In the genomic region with DNA sequence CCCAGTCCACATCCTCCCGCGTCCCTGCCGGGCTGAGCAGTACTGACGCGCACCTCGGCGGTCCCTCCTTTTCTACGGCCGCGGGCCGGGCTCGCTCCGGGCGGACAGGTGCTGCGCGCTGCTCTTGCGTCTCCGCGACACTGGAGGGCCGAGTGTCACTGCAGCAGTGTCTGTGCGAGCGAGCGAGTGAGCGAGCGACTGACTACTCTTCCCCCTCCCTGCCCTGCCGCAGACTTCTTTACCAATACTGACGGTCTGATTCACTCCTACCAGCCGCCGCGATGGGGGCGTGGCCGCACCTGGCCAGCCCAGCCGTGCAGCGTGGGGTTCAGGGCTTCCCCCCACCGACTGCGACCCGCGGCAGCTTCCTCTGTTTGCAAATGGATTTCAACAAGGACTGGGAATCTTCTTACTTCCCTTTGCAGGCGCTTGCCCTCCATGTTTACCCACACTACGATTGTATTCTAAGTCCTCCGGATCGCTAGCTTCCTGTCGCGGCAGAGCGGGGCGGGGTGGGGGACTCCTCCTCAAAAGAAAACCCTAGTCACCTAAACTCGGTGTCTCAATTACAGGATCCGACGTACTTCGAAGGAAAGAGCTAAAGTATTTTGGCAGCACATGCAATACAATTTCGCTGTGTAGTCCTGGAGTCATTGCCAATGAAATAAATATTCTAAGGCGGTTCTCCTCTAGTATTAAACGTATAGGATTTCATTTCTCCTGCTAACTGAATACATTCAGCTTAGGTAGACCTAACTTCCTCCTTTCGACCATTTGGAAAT, we compare ENCODE assay signal across 8 mouse cellular contexts.
DNase-seq lines count a peak whose midpoint lies in the region; ATAC-seq and TF ChIP-seq lines count a peak whose summit lies in the region.

No protein-coding gene starts in this region.

- H3K9ac ChIP-seq in heart, embryonic 14.5 days (ENCODE audit: low read length), result peak overlapping the region; percentile 64; the same call in 1 of the 2 replicates
- 0 out of 2 replicates have a peak overlapping the region, but pooled peaks have one; percentile 25 for H3K9ac ChIP-seq in neural tube, embryonic 14.5 days (replicated peaks; ENCODE audit: low read depth, low read length)

- H3K4me1 ChIP-seq in erythroblast, embryonic 14.5 days (ENCODE audit: control insufficient read depth), result peaks cover 27% of the 10 kb centered on the region
- H3K4me1 ChIP-seq in heart, embryonic 14.5 days (ENCODE audit: control insufficient read depth in 2 of 2, insufficient read depth in 2 of 2, low read length in 2 of 2), result peaks cover 4 to 16% of the 10 kb centered on the region in 2 experiments; a peak in 3 of 4 replicates
- peaks cover 11% of the 10 kb centered on the region for H3K4me1 ChIP-seq in neural tube, embryonic 14.5 days (ENCODE audit: control insufficient read depth, insufficient read depth, low read length)

- peak; percentile 70 for ATAC-seq in heart, embryonic 14.5 days (ENCODE audit: insufficient number of reproducible peaks, insufficient read depth, low FRiP score, low read depth)
- peak; percentile 91 for ATAC-seq in neural tube, embryonic 14.5 days (ENCODE audit: low read depth)

- peaks cover 46% of the 10 kb centered on the region for H3K27me3 ChIP-seq in erythroblast, embryonic 14.5 days (ENCODE audit: control insufficient read depth)
- peaks cover 46% of the 10 kb centered on the region for H3K27me3 ChIP-seq in heart, embryonic 14.5 days (ENCODE audit: control insufficient read depth, insufficient read depth, low read length)
- peaks cover 13% of the 10 kb centered on the region for H3K27me3 ChIP-seq in neural tube, embryonic 14.5 days (ENCODE audit: control insufficient read depth, insufficient read depth, low read length)

- H3K36me3 ChIP-seq in erythroblast, embryonic 14.5 days (ENCODE audit: control insufficient read depth), result no peaks in the 10 kb centered on the region
- H3K36me3 ChIP-seq in heart, embryonic 14.5 days (ENCODE audit: control insufficient read depth, insufficient read depth, low read length), result no peaks in the 10 kb centered on the region
- no peaks in the 10 kb centered on the region for H3K36me3 ChIP-seq in neural tube, embryonic 14.5 days (ENCODE audit: control insufficient read depth, insufficient read depth, low read length)

- no peak for TF ChIP-seq POLR2A in brain, embryonic 14.5 days (IDR thresholded peaks at IDR 0.05; ENCODE audit: borderline replicate concordance, extremely low read depth, insufficient read depth, insufficient read length, poor library complexity, severe bottlenecking)

- peak; percentile 90 for DNase-seq in CD4-positive, CD25-positive, alpha-beta regulatory T cell, adult 2 months (ENCODE audit: low read depth, low spot score)
- peak; percentile 85 for DNase-seq in brain, embryonic 14.5 days (ENCODE audit: low read depth)
- DNase-seq in kidney, postnatal 10 days, result peak; percentile 81
- DNase-seq in lung, adult 18-20 months, result peak; percentile 78 to 79
- DNase-seq in testis, postnatal 10 days (ENCODE audit: low spot score), result peak; percentile 61

- peak overlapping the region in 1 of 2 experiments; percentile 31; a peak in 2 of 4 replicates for H3K27ac ChIP-seq in heart, embryonic 14.5 days (replicated peaks in 1 of 2; ENCODE audit: control insufficient read depth in 1 of 2, insufficient read depth in 1 of 2, low read depth in 2 of 2, low read length in 2 of 2)
- no peak overlapping the region for H3K27ac ChIP-seq in neural tube, embryonic 14.5 days (ENCODE audit: low read depth, low read length)

- H3K4me2 ChIP-seq in heart, embryonic 14.5 days (ENCODE audit: low read length), result peak overlapping the region; percentile 96
- peak overlapping the region; percentile 96 for H3K4me2 ChIP-seq in neural tube, embryonic 14.5 days (ENCODE audit: low read depth, low read length)

- WGBS in heart, embryonic 14.5 days, result under 1% methylated on average over 54 of the region's 54 CpGs
- under 1% methylated on average over 54 of the region's 54 CpGs for WGBS in neural tube, embryonic 14.5 days

- peak; percentile 41; the same call in 1 of the 2 replicates for TF ChIP-seq CTCF in brain, embryonic 14.5 days (IDR thresholded peaks at IDR 0.05; ENCODE audit: borderline replicate concordance, extremely low read depth, insufficient read depth, insufficient read length)

- H3K4me3 ChIP-seq in erythroblast, embryonic 14.5 days (replicated peaks), result peak overlapping the region; percentile 65
- peak overlapping the region; percentile 63 to 78 for H3K4me3 ChIP-seq in heart, embryonic 14.5 days (ENCODE audit: control insufficient read depth in 1 of 2, insufficient read depth in 1 of 2, low read depth in 1 of 2, low read length in 2 of 2)
- peak overlapping the region; percentile 56 for H3K4me3 ChIP-seq in neural tube, embryonic 14.5 days (ENCODE audit: low read depth, low read length)

- H3K9me3 ChIP-seq in erythroblast, embryonic 14.5 days (ENCODE audit: control insufficient read depth, low read length), result no peaks in the 10 kb centered on the region
- no peaks in the 10 kb centered on the region for H3K9me3 ChIP-seq in heart, embryonic 14.5 days (ENCODE audit: control insufficient read depth, low read length)
- no peaks in the 10 kb centered on the region for H3K9me3 ChIP-seq in neural tube, embryonic 14.5 days (ENCODE audit: control insufficient read depth, low read length)
